22 mouse cellular contexts compared by ENCODE assay signal in genomic region chr12:70715836-70716235, GRCm38 (mm10).
"Had no signal": no experiment of that assay in that cellular context is flagged by ENCODE, and none has a peak within 500 bp of the region (broad histone marks: within the 10 kb centered on the region; RNA-seq: fewer than 3 reads in every experiment).

No protein-coding gene starts in this region.

- H3K4me2 ChIP-seq: liver, embryonic 15.5 days; lung, embryonic 15.5 days; midbrain, embryonic 12.5 days; neural tube, embryonic 13.5 days; neural tube, embryonic 15.5 days had no signal

- H3K4me3 ChIP-seq: liver, embryonic 15.5 days; lung, embryonic 15.5 days; megakaryocyte, embryonic 14.5 days; midbrain, embryonic 12.5 days; myocyte; neural tube, embryonic 13.5 days; neural tube, embryonic 15.5 days had no signal

- H3K9me3 ChIP-seq: liver, embryonic 15.5 days; lung, embryonic 15.5 days; midbrain, embryonic 12.5 days; neural tube, embryonic 13.5 days; neural tube, embryonic 15.5 days had no signal

- H3K4me1 ChIP-seq: neural tube, embryonic 13.5 days had no signal

- H3K27me3 ChIP-seq: liver, embryonic 15.5 days; lung, embryonic 15.5 days; megakaryocyte, embryonic 14.5 days; midbrain, embryonic 12.5 days; neural tube, embryonic 13.5 days; neural tube, embryonic 15.5 days had no signal

- H3K27ac ChIP-seq: liver, embryonic 15.5 days; lung, embryonic 15.5 days; macrophage; midbrain, embryonic 12.5 days; neural tube, embryonic 13.5 days; neural tube, embryonic 15.5 days had no signal

- ATAC-seq: liver, postnatal 0 days; lung, postnatal 0 days; midbrain, embryonic 16.5 days had no signal

- H3K9ac ChIP-seq: liver, embryonic 15.5 days; liver, postnatal 0 days; lung, embryonic 15.5 days; midbrain, embryonic 12.5 days; neural tube, embryonic 13.5 days; neural tube, embryonic 15.5 days had no signal

- H3K36me3 ChIP-seq: liver, embryonic 15.5 days; lung, embryonic 15.5 days; midbrain, embryonic 12.5 days; neural tube, embryonic 13.5 days; neural tube, embryonic 15.5 days had no signal

- DNase-seq: liver, postnatal 0 days; lung, adult 2 months; lung, postnatal 14 days; lung, postnatal 36 days; midbrain, embryonic 14.5 days; retina, postnatal 1 day; right cerebral cortex, adult 18-20 months; right cerebral cortex, postnatal 14 days; spleen, adult 18-20 months; thymus, adult 18-20 months; thymus, postnatal 14 days; thymus, postnatal 36 days had no signal
